Mouse (Mus musculus) adrenal gland (tissue): ENCODE results near the gene Bin2.
"Not testable (repeated sequence)": the region's sequence is repeated elsewhere in the genome, so short reads cannot be mapped to it uniquely, and the experiment has no call there.

Source experiments
- intact Hi-C: fragments of 180-260 bp; cut with DNase I; formaldehyde crosslinking; loops from one replicate; pipeline ENCODE4 v1.15.1; 2025

The Bin2 gene

DNA sequence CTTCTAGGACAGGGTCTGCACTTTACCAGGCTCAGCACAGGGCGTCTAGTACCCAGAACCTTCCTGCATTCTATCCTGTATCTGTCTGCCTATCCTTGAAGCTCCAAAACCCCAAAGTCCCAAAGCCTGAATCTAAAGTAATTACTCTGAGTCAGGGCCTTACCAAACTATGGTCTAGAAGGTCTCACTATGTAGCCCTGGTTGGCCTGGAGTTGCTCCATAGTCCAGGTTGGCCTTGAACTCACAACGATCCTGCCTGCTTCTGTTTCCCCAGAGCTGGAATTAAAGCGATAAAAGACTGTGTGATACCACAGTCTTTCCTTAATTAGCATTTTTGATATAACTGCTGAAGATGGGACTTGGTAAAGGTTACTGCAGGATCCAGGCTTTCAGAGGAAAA, 44.9 kb downstream of the Bin2 start:
- intact Hi-C loops, result no loop called here

DNA sequence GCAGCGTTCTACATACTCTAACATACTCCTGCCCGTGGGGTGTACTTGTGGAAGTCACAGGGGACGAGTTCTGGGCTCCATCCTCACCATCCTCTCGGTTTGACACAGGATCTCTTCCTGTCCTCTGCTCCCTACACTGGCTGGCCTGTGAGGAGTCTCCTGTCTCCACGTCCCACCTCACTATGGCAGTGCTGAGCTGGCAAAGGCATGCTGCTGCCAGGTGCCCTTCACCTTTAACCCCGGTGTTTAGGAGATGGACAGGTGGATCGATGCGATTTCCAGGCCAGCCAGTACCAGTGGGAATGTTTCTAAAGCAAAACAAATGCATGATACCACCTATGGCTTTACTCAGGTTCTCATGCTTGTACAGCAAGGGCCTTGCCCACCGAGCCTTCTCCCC, 45.6 kb downstream of the Bin2 start:
- intact Hi-C loops, result no loop called here

DNA sequence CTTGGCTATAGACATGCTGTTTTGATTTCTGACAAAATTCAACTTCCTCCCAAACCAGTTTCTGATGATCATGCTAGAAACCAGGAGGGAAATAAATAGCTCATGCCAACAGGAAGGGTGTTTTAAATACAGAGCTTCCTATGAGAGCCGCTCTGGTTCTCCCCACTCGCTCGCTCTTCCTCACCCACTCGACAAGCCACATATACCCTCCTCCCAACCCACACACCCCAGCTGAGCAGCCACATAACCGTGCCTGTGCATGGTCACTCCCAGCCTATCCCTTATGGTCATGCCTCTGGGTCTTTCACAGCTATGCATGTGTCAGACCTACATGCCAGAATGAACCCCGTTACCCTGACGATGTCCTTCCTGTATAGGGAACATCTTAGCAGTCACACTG, 47.2 kb downstream of the Bin2 start:
- intact Hi-C loops, result no loop called here

DNA sequence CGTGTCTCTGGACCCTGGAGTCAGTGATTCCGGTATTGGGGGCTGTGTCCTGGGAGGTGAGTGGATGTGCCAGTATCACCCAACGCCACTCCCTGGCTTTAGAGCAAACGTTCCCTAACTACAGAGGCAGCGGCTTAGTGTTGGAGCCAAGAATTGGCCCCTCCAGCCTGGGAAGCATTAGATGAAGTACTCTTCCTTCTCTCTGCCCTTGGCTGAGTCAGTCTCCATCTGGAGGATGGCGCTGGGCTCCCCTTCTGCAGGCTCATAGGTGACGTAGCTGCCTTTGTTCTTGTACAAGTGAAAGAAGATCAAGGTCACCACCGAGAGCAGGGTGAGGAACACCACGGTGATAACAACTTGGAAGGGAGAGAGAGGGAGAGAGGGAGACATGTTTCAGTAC, 47.7 kb downstream of the Bin2 start:
- intact Hi-C loops, result not testable (repeated sequence)

DNA sequence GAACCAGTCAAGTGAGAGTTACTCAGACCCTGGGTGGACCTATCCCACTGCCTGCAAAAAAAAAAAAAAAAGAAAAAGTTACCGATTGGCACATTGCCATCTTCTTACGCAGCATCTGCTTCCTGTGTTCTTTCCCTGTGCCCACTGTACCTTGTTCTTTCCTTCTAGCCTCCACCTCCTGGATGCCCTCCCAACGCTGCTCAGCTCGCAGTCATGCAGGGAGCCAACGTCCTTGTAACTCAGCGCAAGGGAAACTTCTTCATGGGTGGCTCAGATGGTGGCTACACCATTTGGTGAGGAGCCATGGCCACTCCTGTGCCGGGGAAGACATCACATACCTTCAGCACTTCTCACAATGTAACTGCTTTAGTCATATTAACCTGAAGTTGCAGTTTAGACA, 50.2 kb downstream of the Bin2 start:
- intact Hi-C loops, result no loop called here

DNA sequence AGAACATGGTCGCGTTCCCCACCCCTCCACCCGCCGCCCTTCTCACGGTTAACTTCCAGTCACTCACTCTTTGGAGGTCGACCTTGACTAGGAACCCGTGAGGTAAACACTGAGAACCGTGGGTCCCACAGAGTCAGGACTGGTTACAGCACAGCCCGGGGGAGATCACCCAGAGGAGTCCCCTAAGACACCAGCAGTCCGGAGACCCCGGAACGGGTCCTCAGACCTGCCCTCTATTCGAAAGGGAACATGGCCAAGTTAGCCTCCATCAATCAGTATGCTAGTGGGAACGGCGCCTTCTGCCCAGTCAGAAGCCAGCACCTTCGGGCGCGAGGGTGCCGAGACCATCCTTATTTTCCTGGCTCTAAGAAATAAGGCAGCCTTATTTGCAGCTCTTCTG, 53.1 kb downstream of the Bin2 start:
- intact Hi-C loops, result no loop called here

DNA sequence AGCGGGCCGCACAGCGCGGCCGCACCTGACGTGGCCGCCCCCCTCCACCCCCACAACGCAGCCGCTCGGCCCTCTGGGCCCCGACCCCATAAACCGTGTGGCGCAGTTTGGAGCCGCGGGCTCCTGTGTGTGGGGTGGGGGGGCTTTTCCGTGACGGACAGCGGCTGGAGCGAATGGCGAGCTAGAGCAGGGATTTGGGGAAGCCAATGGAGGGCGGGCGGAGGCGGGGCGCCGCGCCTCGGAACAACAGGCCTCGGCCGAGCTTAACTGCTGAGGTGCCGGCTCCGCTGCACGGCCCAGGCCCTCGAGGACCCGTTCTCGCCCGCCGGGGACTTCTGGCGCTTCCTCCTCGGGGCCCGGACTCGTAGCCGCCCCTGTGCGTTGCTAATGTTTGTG, 53.5 kb downstream of the Bin2 start:
- intact Hi-C loops, result loop anchor here (2.0 kb wide), 1 partner anchor 67 kb away; no protein-coding TSS in a partner anchor

DNA sequence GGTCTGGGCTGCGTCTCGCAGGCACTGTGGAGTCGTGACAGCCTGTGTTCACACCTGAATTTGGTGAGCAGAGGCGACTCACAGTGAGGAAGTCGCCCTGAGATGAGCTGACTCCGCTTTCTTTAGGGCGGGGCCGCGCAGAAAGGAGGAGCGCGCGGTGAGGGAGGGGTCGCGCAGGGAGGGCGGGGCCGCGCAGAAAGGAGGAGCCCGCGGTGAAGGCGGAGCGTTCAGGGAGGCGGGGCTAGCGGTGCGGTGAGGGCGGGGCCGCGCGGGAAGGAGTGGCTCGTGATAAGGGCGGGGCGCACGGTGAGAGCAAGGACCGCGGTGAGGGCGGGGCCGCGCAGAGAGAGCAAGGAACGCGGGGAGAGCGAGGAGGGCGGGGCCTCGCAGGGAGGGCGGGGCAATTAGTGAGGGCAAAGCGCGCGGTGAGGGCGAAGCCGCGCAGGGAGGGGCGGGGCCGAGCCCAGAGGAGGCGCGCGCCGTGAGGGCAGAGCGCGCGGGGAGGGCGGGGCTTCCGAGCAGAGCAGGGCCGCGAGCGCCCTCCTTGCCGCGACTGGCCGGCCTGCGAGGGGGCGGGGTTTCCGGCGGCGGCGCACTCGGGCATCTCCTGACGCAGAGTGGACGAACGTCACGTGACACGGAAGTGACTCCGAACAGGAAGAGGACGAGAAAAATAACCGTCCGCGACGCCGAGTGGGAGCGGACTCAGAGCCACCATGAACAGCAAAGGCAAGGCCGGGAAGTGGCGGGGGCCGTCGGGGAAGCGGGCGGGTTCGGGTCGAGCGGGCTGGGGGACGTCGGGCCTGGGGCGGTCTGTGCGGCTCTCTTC, 54.1 kb downstream of the Bin2 start, which contains the start of gene Dazap2:
Dazap2 (plus strand) TSS at position 354 of the 829 bp plus-strand sequence.
- intact Hi-C loops, result loop anchor here (2.0 to 5.0 kb wide), 4 partner anchors 63 to 158 kb away; partner anchors contain the start of gene Tfcp2

DNA sequence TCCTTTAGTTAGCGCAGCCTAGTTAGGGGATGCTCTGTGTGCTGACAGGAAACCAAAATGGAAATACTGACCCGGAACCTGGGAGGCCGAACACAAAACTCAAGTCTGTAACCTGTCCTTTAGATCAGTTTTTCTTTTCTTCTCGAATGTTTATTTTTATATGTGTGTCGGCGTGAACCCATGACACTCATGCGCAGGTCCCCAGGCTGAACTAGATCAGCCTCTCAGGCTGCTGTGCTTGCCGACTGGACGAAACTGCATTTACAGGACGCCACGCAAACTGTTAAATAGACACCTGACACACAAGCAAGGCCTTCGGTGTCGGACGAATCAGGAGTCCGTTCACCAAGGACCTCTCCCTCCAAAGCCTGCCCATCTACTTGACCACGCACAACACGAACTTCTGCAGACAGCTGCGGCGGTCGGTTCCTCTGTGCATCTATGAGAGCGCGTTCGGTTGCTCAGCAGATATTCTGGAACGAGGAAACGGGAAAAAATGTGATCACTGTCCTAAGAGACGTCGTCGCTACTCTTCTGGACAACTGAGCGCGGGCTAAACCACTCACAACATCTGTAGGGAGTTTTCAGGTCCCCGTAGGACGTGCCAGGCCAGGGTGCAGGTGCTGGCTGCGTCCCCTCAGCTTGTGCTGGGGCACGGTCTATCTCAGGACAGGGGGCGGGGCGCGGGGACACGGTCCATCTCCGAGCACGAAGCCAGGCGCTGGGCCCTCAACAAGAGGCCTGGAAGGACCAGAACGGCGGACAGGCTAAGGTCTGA, 54.9 kb downstream of the Bin2 start:
- intact Hi-C loops, result loop anchor here (2.0 to 5.0 kb wide), 4 partner anchors 62 to 157 kb away; partner anchors contain the start of gene Tfcp2

DNA sequence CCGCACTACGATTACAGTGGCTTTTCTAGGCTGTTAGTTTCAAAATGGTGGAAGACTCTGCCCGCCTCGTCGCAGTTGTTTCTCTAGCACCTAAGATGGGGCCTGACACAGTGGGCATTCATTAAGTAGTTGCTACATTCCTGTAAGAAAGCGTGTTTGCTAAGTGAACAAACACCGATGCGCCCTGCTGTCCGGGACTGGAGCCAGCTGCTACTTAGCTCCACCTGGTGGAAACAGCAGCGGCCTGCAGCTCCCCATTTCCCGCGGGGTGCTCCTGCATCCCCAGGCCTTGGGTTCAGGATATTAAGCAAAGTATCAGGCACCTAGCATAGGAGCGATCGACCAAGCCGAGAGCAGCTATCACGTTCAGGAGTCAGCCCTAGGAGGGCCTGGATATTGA, 55.8 kb downstream of the Bin2 start:
- intact Hi-C loops, result loop anchor here (5.0 kb wide), 3 partner anchors 61 to 156 kb away; partner anchors contain the start of gene Tfcp2

DNA sequence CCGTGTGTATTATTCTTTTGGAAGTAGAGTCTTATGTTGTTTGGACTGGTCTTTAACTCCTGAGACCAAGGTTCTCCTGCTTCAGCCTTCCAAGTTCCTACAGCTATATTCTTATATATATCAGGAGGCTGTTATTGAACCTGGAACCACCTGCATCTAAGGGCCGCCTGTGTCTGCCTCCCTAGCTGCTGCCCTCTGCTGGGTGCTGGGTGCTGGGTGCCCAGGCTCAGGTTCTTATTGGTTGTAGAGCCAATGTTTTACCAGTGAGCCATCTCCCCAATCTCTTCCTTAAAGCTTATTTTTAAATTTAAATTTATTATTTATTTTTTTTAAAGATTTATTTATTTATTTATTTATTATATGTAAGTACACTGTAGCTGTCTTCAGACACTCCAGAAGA, 56.9 kb downstream of the Bin2 start:
- intact Hi-C loops, result loop anchor here (5.0 kb wide), 3 partner anchors 60 to 155 kb away; partner anchors contain the start of gene Tfcp2

DNA sequence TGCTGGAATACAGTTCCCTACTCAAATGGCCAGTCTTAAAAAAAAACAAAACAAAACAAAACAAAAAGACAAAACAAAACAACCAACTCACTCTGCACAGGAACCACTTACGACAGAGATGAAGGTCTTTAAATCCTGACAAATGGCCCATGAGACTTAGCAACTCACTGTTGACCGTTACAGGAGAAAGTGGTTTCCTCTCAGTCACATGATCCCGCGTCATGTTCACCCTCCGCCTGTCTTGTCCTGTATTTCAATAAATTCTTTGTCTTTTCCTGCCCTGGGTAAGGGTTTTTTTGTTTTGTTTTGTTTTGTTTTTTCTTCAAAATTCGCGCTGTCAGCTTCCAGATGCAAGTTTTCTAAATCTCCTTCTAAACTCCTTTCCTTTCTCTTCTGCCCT, 57.4 kb downstream of the Bin2 start:
- intact Hi-C loops, result loop anchor here (5.0 kb wide), 3 partner anchors 60 to 155 kb away; partner anchors contain the start of gene Tfcp2

DNA sequence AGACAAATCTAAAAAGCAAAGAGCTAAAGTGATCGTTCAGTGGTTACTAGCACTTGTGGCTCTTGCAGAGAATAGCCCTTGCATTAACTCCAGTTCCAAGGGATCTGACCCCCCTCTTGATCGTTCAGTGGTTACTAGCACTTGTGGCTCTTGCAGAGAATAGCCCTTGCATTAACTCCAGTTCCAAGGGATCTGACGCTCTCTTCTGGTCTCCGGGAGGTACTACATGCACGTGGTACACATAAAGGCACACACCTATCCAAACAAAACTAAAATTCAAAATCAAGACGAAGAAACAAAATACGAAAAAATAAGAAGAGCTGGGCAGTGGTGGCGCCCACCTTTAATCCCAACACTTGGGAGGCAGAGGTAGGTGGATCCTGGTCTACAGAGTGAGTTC, 62.7 kb downstream of the Bin2 start:
- intact Hi-C loops, result not testable (repeated sequence)

DNA sequence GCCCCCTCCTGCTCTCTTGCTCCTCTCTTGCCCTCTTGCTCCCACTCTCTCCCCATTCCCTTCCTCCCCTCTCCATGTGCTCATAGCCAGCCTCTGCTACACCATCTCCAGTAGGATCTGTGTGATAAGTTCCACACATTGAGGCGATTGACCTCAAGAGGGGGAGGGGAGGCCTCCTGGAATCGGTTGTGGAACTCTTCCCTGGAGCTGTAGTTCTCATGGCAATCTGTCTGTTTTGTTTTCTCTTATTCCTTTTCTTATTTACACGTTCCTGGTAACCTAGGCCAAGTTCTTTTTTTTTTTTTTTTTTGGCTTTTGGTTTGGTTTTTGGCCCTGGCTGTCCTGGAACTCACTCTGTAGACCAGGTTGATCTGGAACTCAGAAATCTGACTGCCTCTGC, 67.7 kb downstream of the Bin2 start:
- intact Hi-C loops, result no loop called here

DNA sequence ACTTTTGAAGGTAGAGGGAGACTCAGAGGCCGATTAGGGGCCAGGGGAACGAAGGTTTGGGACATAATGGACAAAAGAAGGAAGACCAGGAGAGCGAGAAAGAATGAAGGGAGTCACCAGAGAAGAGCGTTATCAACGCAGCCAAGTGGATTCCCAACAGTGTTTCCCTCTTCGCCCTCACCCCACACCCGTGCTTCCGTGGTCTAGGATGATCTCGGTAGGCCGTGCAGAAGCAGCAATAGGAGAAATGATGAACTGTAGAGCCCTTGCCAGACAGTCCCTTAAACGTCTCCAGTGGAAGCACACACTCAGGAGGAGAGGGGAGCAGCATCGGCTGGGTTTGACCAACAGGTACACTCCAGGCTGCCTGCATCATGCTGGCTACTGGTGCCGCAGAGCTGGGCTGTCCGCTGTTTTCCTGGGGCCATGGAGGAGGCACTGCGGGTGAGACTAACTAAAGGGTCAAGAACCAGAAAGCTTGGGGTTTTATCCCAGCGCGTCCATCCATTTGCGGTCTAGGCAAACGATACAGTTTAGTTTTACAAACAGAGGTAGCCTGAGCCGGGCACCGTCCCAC, 68.6 kb downstream of the Bin2 start:
- intact Hi-C loops, result no loop called here

DNA sequence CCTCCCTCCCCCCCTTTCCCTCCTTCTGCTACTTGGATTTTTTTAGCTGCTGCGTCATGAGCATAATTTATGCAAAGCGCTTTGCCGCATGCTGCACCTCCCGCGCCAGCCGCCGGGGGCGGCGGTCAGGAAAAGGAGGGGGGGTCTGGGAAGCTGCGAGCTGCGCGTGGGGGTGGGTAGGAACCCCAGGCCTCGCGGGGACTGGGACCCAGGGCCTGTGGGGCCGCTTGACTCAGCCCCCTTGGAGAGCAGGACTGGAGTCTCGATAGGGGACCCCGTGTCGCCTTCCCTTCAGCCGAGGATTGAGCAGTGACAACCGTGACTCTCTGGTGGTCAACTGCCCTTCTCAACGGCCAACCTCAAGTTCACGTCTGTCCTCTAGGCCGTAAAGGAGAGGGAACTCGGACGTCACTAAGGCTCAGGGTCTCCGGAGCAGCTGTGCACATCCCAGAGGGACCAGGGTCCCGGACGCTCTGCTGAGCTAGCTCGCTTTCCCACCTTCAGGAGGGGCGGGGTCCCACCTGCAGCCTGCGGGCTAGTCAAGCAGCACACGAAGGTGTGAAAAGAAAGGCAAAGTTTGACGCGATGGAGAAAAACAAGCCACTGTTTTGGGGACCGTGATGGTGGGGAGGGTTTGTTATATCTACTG, 69.2 kb downstream of the Bin2 start:
- intact Hi-C loops, result no loop called here

DNA sequence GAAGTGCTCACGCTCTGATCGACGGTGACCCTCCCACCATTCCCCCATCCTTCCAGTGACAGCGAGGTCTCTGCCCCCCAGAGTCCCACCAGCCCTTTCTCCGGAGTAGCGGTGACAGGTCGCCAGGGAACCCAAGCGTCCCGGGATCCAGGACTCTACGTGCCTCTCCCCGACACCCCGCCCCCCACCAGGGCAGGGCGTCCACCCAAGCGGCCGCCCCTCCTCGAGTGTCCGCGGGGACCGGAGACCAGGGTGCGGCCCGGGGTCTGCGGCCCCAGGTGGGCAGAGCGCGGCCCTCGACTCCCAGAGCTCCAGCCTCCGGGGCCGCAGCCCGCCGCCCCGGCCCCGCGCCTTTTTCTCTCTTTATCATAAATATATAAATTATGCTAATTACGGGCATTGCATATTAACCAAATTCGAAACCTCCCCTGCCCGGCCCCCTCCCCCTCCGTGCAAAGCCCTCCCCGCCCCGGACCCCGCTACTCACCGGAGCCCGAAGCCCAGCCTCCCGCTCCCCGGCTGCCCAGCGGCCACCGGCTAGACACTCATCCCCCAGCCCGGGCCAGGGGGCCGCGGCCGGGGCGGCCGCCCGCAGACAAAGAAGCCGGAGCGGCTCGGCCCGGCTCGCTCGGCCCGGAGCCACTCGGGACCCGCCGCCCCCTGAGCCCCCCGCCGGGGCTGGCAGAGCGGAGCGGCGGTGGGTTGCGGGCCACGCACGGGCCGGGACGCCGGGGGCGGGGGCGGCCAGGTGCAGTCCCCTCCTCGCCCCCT, 69.9 kb downstream of the Bin2 start, which contains the start of gene Pou6f1:
Pou6f1 (minus strand) TSS at position 709 of the 771 bp plus-strand sequence.
- intact Hi-C loops, result no loop called here

DNA sequence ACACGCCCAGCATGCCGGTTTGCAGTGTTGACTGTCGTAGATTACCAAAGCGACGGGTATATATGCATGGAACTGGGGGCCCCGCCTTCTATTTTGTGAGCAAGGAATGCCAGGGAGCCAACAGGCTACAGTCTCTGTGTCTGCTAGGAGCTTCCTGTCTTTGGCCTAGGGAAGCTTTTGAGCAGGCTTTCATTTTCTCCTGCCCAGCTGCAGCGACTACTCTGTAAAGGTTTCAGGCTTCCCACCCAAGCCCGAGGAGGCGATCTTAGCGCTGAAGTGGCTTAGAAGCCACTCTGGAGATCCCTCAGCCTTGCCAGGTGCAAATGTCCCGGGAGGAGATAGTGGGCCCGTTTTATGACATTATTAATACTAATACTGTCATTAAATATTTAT, 70.5 kb downstream of the Bin2 start:
- intact Hi-C loops, result no loop called here

DNA sequence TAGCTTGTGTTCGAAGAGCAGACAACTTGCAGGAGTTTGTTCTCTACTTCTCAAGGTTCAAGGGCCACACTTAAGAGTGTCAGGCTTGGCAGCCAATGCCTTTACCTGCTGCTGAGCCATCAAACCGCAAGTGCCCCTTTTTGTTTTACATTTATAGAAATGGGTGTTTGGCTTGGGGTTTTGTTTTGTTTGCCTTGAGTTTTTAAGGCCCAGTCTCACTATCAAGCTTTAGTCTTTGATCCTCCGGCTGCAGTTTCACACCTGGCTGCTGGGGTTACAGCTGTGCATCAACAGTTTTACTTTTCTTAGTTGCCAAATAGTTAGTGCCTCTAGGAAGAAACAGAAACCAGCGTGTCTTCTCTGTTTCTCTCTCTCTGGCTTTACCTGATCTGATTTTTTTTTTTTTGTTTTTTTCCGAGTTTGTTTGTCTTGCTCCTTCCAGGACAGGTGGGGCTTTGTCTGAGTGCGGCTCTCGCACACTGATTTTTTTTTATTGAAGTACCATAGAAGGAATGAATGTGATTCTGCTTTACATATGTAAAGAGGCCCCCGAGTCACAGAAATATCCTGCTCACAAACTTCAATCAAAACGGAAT, 71.0 kb downstream of the Bin2 start:
- intact Hi-C loops, result no loop called here

DNA sequence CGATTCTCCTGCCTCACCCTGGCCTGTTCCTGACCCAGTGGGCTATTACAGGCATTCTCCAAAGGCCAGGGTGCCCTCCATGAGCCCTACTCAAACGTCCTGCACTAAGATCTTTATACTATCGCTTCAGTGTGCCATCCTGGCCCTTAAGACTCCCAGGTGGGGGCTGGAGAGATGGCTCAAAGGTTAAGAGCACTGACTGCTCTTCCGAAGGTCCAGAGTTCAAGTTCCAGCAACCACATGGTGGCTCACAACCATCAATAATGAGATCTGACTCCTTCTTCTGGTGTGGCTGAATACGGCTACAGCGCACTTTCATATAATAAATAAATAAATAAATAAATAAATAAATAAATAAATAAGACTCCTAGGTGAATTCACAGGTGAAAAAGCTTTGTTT, 76.5 kb downstream of the Bin2 start:
- intact Hi-C loops, result no loop called here
